Mouse (Mus musculus): ENCODE data around the gene 1700122O11Rik.

- TF ChIP-seq CTCF (IDR thresholded peaks at IDR 0.05; ENCODE audit: borderline replicate concordance, extremely low read depth, insufficient read depth, insufficient read length) (no peak), POLR2A (IDR thresholded peaks at IDR 0.05; ENCODE audit: borderline replicate concordance, extremely low read depth, insufficient read depth, insufficient read length, poor library complexity, severe bottlenecking) (no peak)
These were observed 26.2 kb upstream of the 1700122O11Rik start for GRCm38 (mm10) chr17:48064196-48064843.
